Mouse (Mus musculus): Measurements from ENCODE around the gene Dcpp2.
"Not testable (repeated sequence)": the region's sequence is repeated elsewhere in the genome, so short reads cannot be mapped to it uniquely, and the experiment has no call there.

Dcpp2 gene

GRCm38 (mm10) chr17:23880576-23880975, at the start of gene Dcpp2, which contains the start of gene Dcpp1:
Dcpp2 (plus strand) TSS chr17:23880880.
Dcpp1 (plus strand) TSS chr17:23880876.
- not testable (repeated sequence) for DNase-seq (ENCODE audit: inconsistent ontology term)

GRCm38 (mm10) chr17:23831201-23831600, 49.5 kb upstream of the Dcpp2 start:
- no peak for DNase-seq (ENCODE audit: inconsistent ontology term)

GRCm38 (mm10) chr17:23836006-23836575, 44.6 kb upstream of the Dcpp2 start, which contains the start of gene Prss33:
Prss33 (minus strand) TSS chr17:23836056.
- no peak for DNase-seq (ENCODE audit: inconsistent ontology term)

- DNase-seq (ENCODE audit: inconsistent ontology term), result peak; percentile 41
Measured at GRCm38 (mm10) chr17:23841145-23841544, 39.5 kb upstream of the Dcpp2 start.

- no peak for DNase-seq (ENCODE audit: inconsistent ontology term)
Measured at GRCm38 (mm10) chr17:23843141-23843811, 37.4 kb upstream of the Dcpp2 start.

- no peak for DNase-seq (ENCODE audit: inconsistent ontology term)
Measured at GRCm38 (mm10) chr17:23843812-23844273, 36.8 kb upstream of the Dcpp2 start, which contains the start of the genes Prss32 and Prss41. Prss32 (plus strand) TSS chr17:23843855. Prss41 (minus strand) TSS chr17:23844172.

- no peak for DNase-seq (ENCODE audit: inconsistent ontology term)
Measured at GRCm38 (mm10) chr17:23850028-23850427, 30.7 kb upstream of the Dcpp2 start.

- DNase-seq (ENCODE audit: inconsistent ontology term), result peak; percentile 40
Measured at GRCm38 (mm10) chr17:23850853-23851749, 29.6 kb upstream of the Dcpp2 start.

- peak; percentile 42 for DNase-seq (ENCODE audit: inconsistent ontology term)
Measured at GRCm38 (mm10) chr17:23853292-23853691, 27.4 kb upstream of the Dcpp2 start.

- no peak for DNase-seq (ENCODE audit: inconsistent ontology term)
Measured at GRCm38 (mm10) chr17:23854229-23854765, 26.4 kb upstream of the Dcpp2 start.

GRCm38 (mm10) chr17:23857193-23857592, 23.5 kb upstream of the Dcpp2 start:
- peak; percentile 64 for DNase-seq (ENCODE audit: inconsistent ontology term)

GRCm38 (mm10) chr17:23857913-23858312, 22.8 kb upstream of the Dcpp2 start:
- no peak for DNase-seq (ENCODE audit: inconsistent ontology term)

GRCm38 (mm10) chr17:23862926-23863325, 17.8 kb upstream of the Dcpp2 start:
- DNase-seq (ENCODE audit: inconsistent ontology term), result no peak

GRCm38 (mm10) chr17:23867756-23868155, 12.9 kb upstream of the Dcpp2 start, which contains the start of gene Prss21:
Prss21 (plus strand) TSS chr17:23868056.
- DNase-seq (ENCODE audit: inconsistent ontology term), result no peak

- no peak for DNase-seq (ENCODE audit: inconsistent ontology term)
Measured at GRCm38 (mm10) chr17:23868513-23868912, 12.2 kb upstream of the Dcpp2 start.

GRCm38 (mm10) chr17:23873884-23874856, 6.5 kb upstream of the Dcpp2 start:
- peak; percentile 54 for DNase-seq (ENCODE audit: inconsistent ontology term)

- DNase-seq (ENCODE audit: inconsistent ontology term), result peak; percentile 63
Measured at GRCm38 (mm10) chr17:23876741-23877140, 3.9 kb upstream of the Dcpp2 start.

- DNase-seq (ENCODE audit: inconsistent ontology term), result no peak
Measured at GRCm38 (mm10) chr17:23877166-23877565, 3.5 kb upstream of the Dcpp2 start.

GRCm38 (mm10) chr17:23917158-23917557, 36.5 kb downstream of the Dcpp2 start, which contains the start of gene Dcpp3:
Dcpp3 (plus strand) TSS chr17:23917458.
- DNase-seq (ENCODE audit: inconsistent ontology term), result not testable (repeated sequence)

GRCm38 (mm10) chr17:23924531-23925007, 43.9 kb downstream of the Dcpp2 start:
- DNase-seq (ENCODE audit: inconsistent ontology term), result peak; percentile 98
